Mouse (Mus musculus) G1E (cell line): Measurements from ENCODE around the gene Gtf2a1l. TPM values are rescaled to one million over a fixed set of nuclear protein-coding genes. Genes with fewer than 3 reads are reported as not detected.

Experiments used
- ATAC-seq: 2 replicates; pipeline ENCODE4 v1.8.0; 2016; ENCODE audit warnings: mild to moderate bottlenecking; ENCODE audit not compliant: insufficient number of reproducible peaks, poor library complexity, low FRiP score, severe bottlenecking; ENCODE audit errors: extremely low read depth
- DNase-seq: peaks from one replicate; pipeline ENCODE4 v3.0.0; 2012; ENCODE audit warnings: low spot score
- H3K27me3 ChIP-seq: 2 replicates; pipeline ENCODE4 v1.6.1; 2012; ENCODE audit warnings: mild to moderate bottlenecking, low read length, inconsistent platforms; ENCODE audit not compliant: insufficient read depth
- H3K36me3 ChIP-seq: replicated peaks from 2 replicates; pipeline ENCODE3; 2012; ENCODE audit warnings: mild to moderate bottlenecking, inconsistent platforms
- H3K4me1 ChIP-seq: 2 replicates; pipeline ENCODE4 v1.6.1; 2012; ENCODE audit warnings: low read depth, low read length, inconsistent platforms, mixed read lengths; ENCODE audit not compliant: insufficient read depth
- H3K4me3 ChIP-seq: 2 replicates; pipeline ENCODE4 v1.5.1; 2012; ENCODE audit warnings: low read depth, mild to moderate bottlenecking, inconsistent platforms, low read length, moderate library complexity, mixed read lengths
- H3K9me3 ChIP-seq: replicated peaks from 2 replicates; pipeline ENCODE4 v1.6.1; 2012; ENCODE audit warnings: inconsistent platforms
- CTCF ChIP-seq: IDR thresholded peaks from 2 replicates; pipeline ENCODE4 v1.5.1; 2012; ENCODE audit warnings: low read depth, low read length, inconsistent platforms, mixed read lengths
- GATA1 ChIP-seq: IDR thresholded peaks from 2 replicates; pipeline ENCODE4 v1.6.1; 2012; ENCODE audit warnings: borderline replicate concordance, low read length, inconsistent platforms, mixed read lengths
- GATA2 ChIP-seq: IDR thresholded peaks from 2 replicates; pipeline ENCODE4 v1.6.1; 2012; ENCODE audit warnings: low read depth, low read length, inconsistent platforms, borderline replicate concordance
- POLR2AphosphoS5 ChIP-seq: IDR thresholded peaks from 2 replicates; pipeline ENCODE4 v1.6.1; 2012; ENCODE audit warnings: low read depth, low read length, inconsistent platforms; ENCODE audit not compliant: insufficient replicate concordance
- TAL1 ChIP-seq: conservative IDR thresholded peaks from 2 replicates; pipeline ENCODE4 v1.6.1; 2012; ENCODE audit warnings: low read depth, low read length, inconsistent platforms, mixed read lengths
- polyA plus RNA-seq: library from polyadenylated mRNA; stranded (reverse); fragments of >175 nt; gene quantifications from 2 replicates; pipeline ENCODE4 v1.2.3, GENCODE M21; 2012
- total RNA-seq, 2 experiments: library from RNA; stranded (forward) in 1 of 2; stranded (reverse) in 1 of 2; fragments of 200-1000 nt in 1 of 2; fragments of >200 nt in 1 of 2; fragmentation: Nextera tagmentation in 1 of 2; gene quantifications; 2 replicates each; pipeline ENCODE4 v1.2.3; 2014 to 2017

Gene Gtf2a1l
- total and polyA plus RNA-seq, 3 experiments: not detected

GRCm38 (mm10) chr17:88702345-88702744 is 33.9 kb downstream of the Gtf2a1l start:
- H3K4me1 ChIP-seq: no peaks in the 10 kb centered on the region
- H3K27me3 ChIP-seq: no peaks in the 10 kb centered on the region
- no peak for DNase-seq
- H3K36me3 ChIP-seq: no peaks in the 10 kb centered on the region
- ATAC-seq: no peak
- H3K4me3 ChIP-seq: no peak overlapping the region
- TF ChIP-seq TAL1 (no peak), POLR2AphosphoS5 (no peak), GATA2 (no peak), GATA1 (no peak)
- peaks cover 16% of the 10 kb centered on the region for H3K9me3 ChIP-seq

- ATAC-seq (no peak), DNase-seq (no peak)
- H3K27me3 ChIP-seq: no peaks in the 10 kb centered on the region
- no peaks in the 10 kb centered on the region for H3K4me1 ChIP-seq
- peaks cover 13% of the 10 kb centered on the region for H3K9me3 ChIP-seq
- no peak overlapping the region for H3K4me3 ChIP-seq
- TF ChIP-seq GATA1: no peak
- no peak for TF ChIP-seq CTCF
- no peak for TF ChIP-seq GATA2
- no peak for TF ChIP-seq POLR2AphosphoS5
- TF ChIP-seq TAL1: no peak
- H3K36me3 ChIP-seq: no peaks in the 10 kb centered on the region
These were observed 34.7 kb downstream of the Gtf2a1l start for GRCm38 (mm10) chr17:88703112-88703511.

GRCm38 (mm10) chr17:88706231-88706649 is 37.8 kb downstream of the Gtf2a1l start:
- Histone ChIP-seq H3K9me3 (peaks cover 9% of the 10 kb centered on the region), H3K36me3 (no peaks in the 10 kb centered on the region), H3K27me3 (no peaks in the 10 kb centered on the region), H3K4me3 (no peak overlapping the region), H3K4me1 (no peaks in the 10 kb centered on the region)
- TF ChIP-seq GATA2 (no peak), GATA1 (no peak), TAL1 (no peak), CTCF (no peak)
- ATAC-seq (no peak), DNase-seq (no peak)

GRCm38 (mm10) chr17:88749646-88750045 is 81.2 kb downstream of the Gtf2a1l start:
- no peak for ATAC-seq

GRCm38 (mm10) chr17:88752827-88753471 is 84.5 kb downstream of the Gtf2a1l start:
- TF ChIP-seq POLR2AphosphoS5: no peak
- TF ChIP-seq TAL1: no peak
- TF ChIP-seq CTCF: no peak
- TF ChIP-seq GATA2: no peak
- no peak for TF ChIP-seq GATA1
- Histone ChIP-seq H3K36me3 (no peaks in the 10 kb centered on the region), H3K27me3 (no peaks in the 10 kb centered on the region), H3K4me3 (no peak overlapping the region), H3K4me1 (no peaks in the 10 kb centered on the region), H3K9me3 (peaks cover 27% of the 10 kb centered on the region)
- DNase-seq: no peak
- no peak for ATAC-seq

More at GRCm38 (mm10) chr17:88749646-88750045, 81.2 kb downstream of the Gtf2a1l start:
- H3K4me1 ChIP-seq: no peaks in the 10 kb centered on the region
- H3K36me3 ChIP-seq: no peaks in the 10 kb centered on the region
- TF ChIP-seq CTCF (no peak), GATA1 (no peak), TAL1 (no peak), GATA2 (no peak), POLR2AphosphoS5 (no peak)
- no peak overlapping the region for H3K4me3 ChIP-seq
- no peaks in the 10 kb centered on the region for H3K27me3 ChIP-seq
- H3K9me3 ChIP-seq: peaks cover 20% of the 10 kb centered on the region
- DNase-seq: no peak

- Histone ChIP-seq H3K36me3 (no peaks in the 10 kb centered on the region), H3K27me3 (no peaks in the 10 kb centered on the region), H3K4me3 (no peak overlapping the region), H3K9me3 (peaks cover 26% of the 10 kb centered on the region), H3K4me1 (no peaks in the 10 kb centered on the region)
- TF ChIP-seq GATA2 (no peak), CTCF (no peak)
- no peak for ATAC-seq
- no peak for DNase-seq
These were observed 85.0 kb downstream of the Gtf2a1l start for GRCm38 (mm10) chr17:88753472-88753857.

GRCm38 (mm10) chr17:88755776-88756175 is 87.3 kb downstream of the Gtf2a1l start:
- H3K9me3 ChIP-seq: peaks cover 27% of the 10 kb centered on the region
- H3K27me3 ChIP-seq: no peaks in the 10 kb centered on the region
- DNase-seq: no peak
- no peak for TF ChIP-seq CTCF
- TF ChIP-seq TAL1: no peak
- TF ChIP-seq POLR2AphosphoS5: no peak
- H3K4me1 ChIP-seq: no peaks in the 10 kb centered on the region
- H3K36me3 ChIP-seq: no peaks in the 10 kb centered on the region
- H3K4me3 ChIP-seq: no peak overlapping the region
- ATAC-seq: no peak
